Mouse (Mus musculus): ENCODE results near the gene Errfi1.

- TF ChIP-seq CTCF (conservative IDR thresholded peaks at IDR 0.05; ENCODE audit: low read length) = no peak
- no peak for TF ChIP-seq POU5F1 (IDR thresholded peaks at IDR 0.05; ENCODE audit: borderline replicate concordance, low read length)
- TF ChIP-seq NANOG (IDR thresholded peaks at IDR 0.05; ENCODE audit: borderline replicate concordance, low read length) = no peak
Observed at GRCm38 (mm10) chr4:150862626-150863375, 9.1 kb downstream of the Errfi1 start.

Data from E14TG2a.4 (cell line).